Mouse (Mus musculus): ENCODE data around the gene Pop5. TPM values are rescaled to one million over a fixed set of nuclear protein-coding genes. Genes with fewer than 3 reads are reported as not detected.

The Pop5 gene
- total RNA-seq, 2 experiments from 2014 or later, result 31.6 to 37.8 TPM

GRCm38 (mm10) chr5:115280050-115280687 is 44.5 kb downstream of the Pop5 start:
- no peak for DNase-seq (ENCODE audit: low spot score)
- intact Hi-C loops (cut with DNase I), result loop anchor here (5.0 kb wide), 1 partner anchor 62 kb away; the partner anchor contains the start of genes Gatc and Triap1

- DNase-seq (ENCODE audit: low spot score), result no peak
- intact Hi-C loops (cut with DNase I), result loop anchor here (5.0 kb wide), 1 partner anchor 58 kb away; the partner anchor contains the start of genes Gatc and Triap1
Observed at GRCm38 (mm10) chr5:115284735-115285134, 49.1 kb downstream of the Pop5 start.

- DNase-seq (ENCODE audit: low spot score), result no peak
- intact Hi-C loops (cut with DNase I), result no loop called here
Observed at GRCm38 (mm10) chr5:115294173-115294572, 58.5 kb downstream of the Pop5 start.

Other genes starting within 250 kb of the Pop5 start
- 10 to 100 TPM; 34.8 to 35.5 TPM for gene Sppl3, start 224.7 kb upstream of the Pop5 start, total RNA-seq (2021)
- gene Gm10401, start 137.5 kb upstream of the Pop5 start, total RNA-seq (2021), result not detected
- 100 to 1,000 TPM; 189 to 199 TPM for gene Acads, start 116.5 kb upstream of the Pop5 start, total RNA-seq (2021)
- 10 to 100 TPM; 18.9 to 21.9 TPM for gene Unc119b, start 100.9 kb upstream of the Pop5 start, total RNA-seq (2021)
- gene Mlec, start 77.7 kb upstream of the Pop5 start, total RNA-seq (2021), result 10 to 100 TPM; 74.6 to 75.8 TPM
- gene Cabp1, start 41.5 kb upstream of the Pop5 start, total RNA-seq (2021), result 1 to 10 TPM; 2.7 to 3.0 TPM
- gene Rnf10, start 37.1 kb downstream of the Pop5 start, total RNA-seq (2021), result 100 to 1,000 TPM; 389 to 406 TPM
- gene Coq5, start 43.8 kb downstream of the Pop5 start, total RNA-seq (2021), result 100 to 1,000 TPM; 159 to 164 TPM
- 100 to 1,000 TPM in 1 of 2 experiments, 10 to 100 TPM in 1; 90.1 to 120 TPM for gene Dynll1, start 65.2 kb downstream of the Pop5 start, total RNA-seq (2021)
- gene Srsf9, start 91.3 kb downstream of the Pop5 start, total RNA-seq (2021), result 10 to 100 TPM; 18.5 to 20.6 TPM
- gene Gatc, start 105.3 kb downstream of the Pop5 start, total RNA-seq (2021), result 10 to 100 TPM; 16.9 to 17.6 TPM
- gene Triap1, start 105.4 kb downstream of the Pop5 start, total RNA-seq (2021), result 10 to 100 TPM; 23.8 to 26.2 TPM
- gene Cox6a1, start 113.1 kb downstream of the Pop5 start, total RNA-seq (2021), result 100 to 1,000 TPM; 282 to 287 TPM
- 1 to 10 TPM in 1 of 2 experiments, under 1 TPM in 1; 0.98 to 1.3 TPM for gene Msi1, start 193.8 kb downstream of the Pop5 start, total RNA-seq (2021)
- gene Pla2g1b, start 230.4 kb downstream of the Pop5 start, total RNA-seq (2021), result not detected
- gene Sirt4, start 248.9 kb downstream of the Pop5 start, total RNA-seq (2021), result 10 to 100 TPM; 16.8 to 18.5 TPM

Measured in heart, postnatal 25 days (tissue).